Mouse (Mus musculus) midbrain, embryonic 15.5 days (tissue): ENCODE data around the gene Actbl2. TPM values are rescaled to one million over a fixed set of nuclear protein-coding genes. Genes with fewer than 3 reads are reported as not detected.

ENCODE experiments used
- polyA plus RNA-seq: library from polyadenylated mRNA; unstranded; fragments of >200 nt; fragmentation: Nextera tagmentation; extraction: Ambion mirVana; gene quantifications from 2 replicates; pipeline ENCODE4 v1.2.1, GENCODE M21; 2015

Actbl2 gene
- polyA plus RNA-seq, 1 experiment from 2014 or later, result not detected

Other genes with a start within 250 kb of the Actbl2 start
- gene Gpbp1, start 235.1 kb downstream of the Actbl2 start, polyA plus RNA-seq, result 83.8 and 89.8 TPM in 2 replicates